Mouse (Mus musculus): ENCODE measurements around the gene Stat3.

Stat3 gene

DNA sequence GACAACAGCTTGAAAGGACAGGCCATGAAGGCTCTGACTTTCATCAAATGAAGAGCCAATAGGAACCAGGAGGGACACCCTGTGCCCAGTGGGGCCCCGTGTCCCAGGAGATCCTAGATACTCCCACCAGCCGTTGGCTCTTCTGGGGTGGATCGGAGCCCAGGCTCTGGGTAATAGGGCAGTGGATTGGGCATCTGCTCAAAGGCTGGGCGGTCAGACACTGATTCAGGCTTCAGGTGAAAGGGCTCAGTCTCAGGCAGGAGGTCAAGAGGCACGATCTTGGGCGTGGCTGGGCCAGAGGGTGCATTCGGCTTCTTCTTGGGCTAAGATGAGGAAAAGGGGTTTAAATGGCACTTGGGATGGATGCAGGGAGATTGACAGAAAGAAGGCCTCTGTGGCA lies 24.8 kb upstream of the Stat3 start:
- no peak for DNase-seq (ENCODE audit: low read depth, low spot score)

DNA sequence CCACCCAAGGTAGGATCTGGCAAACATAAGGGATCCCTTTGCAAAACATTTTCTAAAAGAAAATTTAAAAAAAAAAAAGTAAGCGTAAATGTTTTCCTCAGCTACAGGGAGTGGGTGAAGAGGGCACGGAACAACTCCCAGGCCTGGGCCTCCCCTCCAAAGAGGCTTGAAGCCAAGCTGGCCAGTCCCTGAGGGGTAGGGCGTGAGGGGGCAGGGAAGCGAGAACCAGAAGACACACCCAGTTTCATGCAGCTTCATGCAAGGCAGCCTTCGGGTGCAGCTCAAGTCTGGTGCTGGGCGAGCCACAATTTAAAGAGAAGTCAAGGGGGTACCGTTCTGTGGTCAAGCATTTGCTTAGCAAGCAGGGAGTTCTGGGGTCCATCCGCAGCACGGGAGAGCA lies 24.3 kb upstream of the Stat3 start:
- no peak for DNase-seq (ENCODE audit: low read depth, low spot score)

GRCm38 (mm10) chr11:100962371-100962911 lies 23.1 kb upstream of the Stat3 start:
- no peak for DNase-seq (ENCODE audit: low read depth, low spot score)

DNA sequence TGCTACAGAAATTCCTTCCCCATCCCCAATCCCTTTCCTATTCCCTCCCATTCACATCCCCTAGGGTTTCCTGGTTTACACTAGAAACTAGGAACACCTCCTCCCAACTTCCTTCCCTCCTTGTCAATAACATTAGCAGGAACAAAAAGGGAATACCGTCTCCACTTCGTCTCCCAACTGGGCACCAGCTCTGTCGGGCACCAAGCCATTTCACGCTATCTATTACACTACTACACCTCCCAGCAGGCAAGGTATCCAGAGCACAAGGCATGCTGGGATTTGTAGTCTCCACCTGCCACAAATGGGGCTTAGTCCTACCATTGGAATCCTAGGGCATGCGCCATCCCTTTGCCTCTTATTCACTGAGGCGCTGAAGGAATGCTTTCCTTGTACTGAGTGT lies 21.2 kb upstream of the Stat3 start:
- DNase-seq (ENCODE audit: low read depth, low spot score), result peak; percentile 81

GRCm38 (mm10) chr11:100959826-100960225 lies 20.5 kb upstream of the Stat3 start:
- DNase-seq (ENCODE audit: low read depth, low spot score), result no peak

GRCm38 (mm10) chr11:100959464-100959810 lies 20.1 kb upstream of the Stat3 start:
- DNase-seq (ENCODE audit: low read depth, low spot score), result peak; percentile 85

- DNase-seq (ENCODE audit: low read depth, low spot score), result peak; percentile 48
Measured at GRCm38 (mm10) chr11:100958613-100959463, 19.5 kb upstream of the Stat3 start.

DNA sequence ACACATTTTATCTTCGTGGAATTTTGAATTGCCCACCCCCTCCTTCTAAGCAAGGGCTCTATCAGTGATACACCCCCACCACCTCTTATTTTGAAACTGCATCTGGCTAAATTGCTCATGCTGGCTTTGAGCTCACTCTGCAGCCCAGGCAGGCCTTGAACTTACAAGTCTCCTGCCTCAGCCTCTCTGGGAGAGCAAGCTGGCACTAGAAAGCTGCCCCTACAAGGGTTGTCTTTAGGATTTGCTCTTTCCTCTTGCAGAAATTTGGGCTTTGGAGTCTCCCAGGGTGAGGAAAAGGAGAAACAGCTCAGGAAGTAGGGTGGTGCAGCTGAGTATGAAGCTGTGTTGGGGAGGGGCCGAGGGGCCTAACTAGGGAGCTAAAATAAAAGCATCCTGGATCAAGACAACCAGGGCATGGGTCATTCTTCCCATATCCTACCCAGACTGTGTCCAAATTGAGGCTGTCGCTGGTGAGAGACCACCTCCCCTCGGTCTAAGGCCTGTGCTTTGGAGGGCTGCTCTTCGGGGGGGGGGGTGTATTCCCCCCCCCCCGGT lies 18.7 kb upstream of the Stat3 start:
- DNase-seq (ENCODE audit: low read depth, low spot score), result no peak

- peak; percentile 87 for DNase-seq (ENCODE audit: low read depth, low spot score)
Measured at GRCm38 (mm10) chr11:100957244-100957643, 17.9 kb upstream of the Stat3 start.

DNA sequence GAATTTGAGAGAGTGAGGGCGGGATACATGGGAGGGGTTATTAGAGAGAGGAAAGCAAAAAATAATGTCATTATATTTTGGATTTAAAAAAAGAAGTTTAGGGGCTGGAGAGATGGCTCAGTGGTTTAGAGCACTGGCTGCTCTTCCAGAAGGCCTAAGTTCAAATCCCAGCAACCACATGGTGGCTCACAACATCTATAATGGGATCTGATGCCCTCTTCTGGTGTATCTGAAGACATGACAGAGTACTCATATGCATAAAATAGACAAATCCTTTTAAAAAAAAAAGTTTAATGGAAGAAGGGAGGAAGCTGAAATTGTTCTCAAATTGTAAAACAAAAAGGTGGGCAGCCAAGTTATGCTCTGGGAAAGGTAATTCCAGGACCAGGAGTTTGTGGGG lies 10.2 kb upstream of the Stat3 start:
- no peak for DNase-seq (ENCODE audit: low read depth, low spot score)

GRCm38 (mm10) chr11:100948317-100948716 lies 9.0 kb upstream of the Stat3 start:
- no peak for DNase-seq (ENCODE audit: low read depth, low spot score)

- DNase-seq (ENCODE audit: low read depth, low spot score), result no peak
Measured at GRCm38 (mm10) chr11:100947548-100947947, 8.2 kb upstream of the Stat3 start.

DNA sequence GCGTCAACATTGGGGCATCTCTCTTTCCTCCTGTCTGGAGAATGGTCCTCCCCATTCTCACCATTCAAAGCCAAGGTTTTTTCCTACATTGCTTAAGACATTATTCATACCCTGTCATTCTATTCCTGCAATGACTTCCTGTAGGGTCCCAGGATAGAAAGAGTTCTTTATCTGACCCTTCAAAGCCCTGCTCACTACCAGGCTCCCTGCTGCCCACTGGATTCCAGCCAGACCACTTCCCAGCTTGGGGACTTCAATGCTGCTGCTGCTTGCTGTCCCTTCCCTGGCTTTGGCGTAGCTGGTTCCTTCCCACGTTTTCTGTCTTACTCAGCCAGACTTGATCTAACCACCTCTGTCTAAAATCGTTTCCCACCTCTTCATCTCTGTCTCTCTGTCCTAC lies 7.5 kb upstream of the Stat3 start:
- no peak for DNase-seq (ENCODE audit: low read depth, low spot score)

DNA sequence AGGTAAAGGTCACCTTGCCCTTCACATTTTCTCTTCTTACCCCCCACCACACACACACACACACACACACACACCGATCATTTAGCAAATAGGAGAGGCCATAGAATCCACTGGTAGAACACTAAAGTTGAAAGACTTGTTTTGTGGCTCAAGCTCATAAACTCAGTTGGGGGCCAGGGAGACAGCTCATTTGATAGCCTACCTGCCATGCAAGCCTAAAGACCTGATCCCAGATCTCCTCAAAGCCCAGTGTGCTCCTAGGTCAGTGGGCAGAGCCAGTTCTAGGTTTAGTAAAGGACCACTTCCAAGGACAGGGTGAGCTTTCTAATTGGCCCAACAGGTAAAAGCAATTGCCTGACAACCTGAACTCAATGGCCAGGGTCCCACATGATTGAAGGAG lies 3.0 kb upstream of the Stat3 start:
- DNase-seq (ENCODE audit: low read depth, low spot score), result no peak

DNA sequence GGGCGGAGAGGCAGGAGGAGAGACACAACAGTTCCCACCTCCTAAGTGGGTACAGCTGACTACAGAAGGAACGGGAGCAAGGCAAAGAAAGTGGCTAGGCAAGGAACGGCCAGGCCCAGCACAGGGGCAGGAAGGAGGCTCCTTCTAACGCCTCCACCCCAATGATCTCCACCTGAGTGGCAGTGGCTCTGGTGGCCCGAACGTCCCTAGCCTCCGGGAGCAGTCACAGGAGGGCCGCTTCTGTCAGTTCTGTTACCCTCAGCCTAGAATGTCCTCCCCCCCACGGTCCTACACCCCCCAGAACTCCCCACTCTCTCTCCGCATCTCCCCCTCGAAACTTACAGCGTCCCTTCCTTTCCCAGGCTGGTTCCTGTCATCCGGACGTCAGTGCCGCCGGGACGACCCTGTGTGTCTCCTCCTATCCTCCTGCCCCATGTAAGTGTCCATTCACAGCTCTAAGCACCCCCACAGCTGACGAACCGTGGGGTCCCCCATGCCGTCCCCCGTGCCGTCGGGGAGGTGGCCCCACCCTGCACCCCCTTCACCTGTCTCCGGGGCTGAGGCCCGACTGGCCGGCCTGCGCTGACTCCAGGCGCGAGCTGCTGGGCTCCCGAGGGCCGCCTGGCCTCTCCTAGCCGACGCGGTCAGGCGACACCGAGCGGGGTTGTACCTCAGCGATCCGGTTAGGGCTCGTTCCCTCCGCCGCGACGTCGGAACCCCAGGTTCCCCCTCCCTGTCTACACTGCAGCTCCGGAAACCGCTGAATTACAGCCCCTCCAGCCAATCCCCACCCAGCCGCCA lies 429 bp downstream of the Stat3 start:
- peak; percentile 50 for DNase-seq (ENCODE audit: low read depth, low spot score)

- no peak for DNase-seq (ENCODE audit: low read depth, low spot score)
Measured at GRCm38 (mm10) chr11:100938112-100938511, 1.2 kb downstream of the Stat3 start.

DNA sequence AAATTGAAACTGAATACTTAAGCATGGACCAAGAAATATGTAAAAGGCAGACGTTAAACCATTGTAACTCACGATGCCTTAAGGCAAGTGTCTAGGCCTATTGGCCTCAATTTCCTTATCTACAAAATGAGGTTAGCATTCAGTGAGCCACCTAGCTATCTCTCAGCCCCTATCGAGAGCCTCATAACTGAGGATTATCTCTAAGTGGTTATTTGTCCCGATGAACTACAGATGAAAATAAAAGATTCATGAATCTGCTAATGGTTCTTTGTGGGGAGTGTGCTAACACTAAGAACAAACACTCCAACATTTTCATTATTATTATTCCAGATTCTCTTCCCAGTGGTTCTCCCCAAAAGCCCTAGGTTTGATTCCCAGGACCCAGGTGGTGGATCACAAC lies 2.0 kb downstream of the Stat3 start:
- no peak for DNase-seq (ENCODE audit: low read depth, low spot score)

DNA sequence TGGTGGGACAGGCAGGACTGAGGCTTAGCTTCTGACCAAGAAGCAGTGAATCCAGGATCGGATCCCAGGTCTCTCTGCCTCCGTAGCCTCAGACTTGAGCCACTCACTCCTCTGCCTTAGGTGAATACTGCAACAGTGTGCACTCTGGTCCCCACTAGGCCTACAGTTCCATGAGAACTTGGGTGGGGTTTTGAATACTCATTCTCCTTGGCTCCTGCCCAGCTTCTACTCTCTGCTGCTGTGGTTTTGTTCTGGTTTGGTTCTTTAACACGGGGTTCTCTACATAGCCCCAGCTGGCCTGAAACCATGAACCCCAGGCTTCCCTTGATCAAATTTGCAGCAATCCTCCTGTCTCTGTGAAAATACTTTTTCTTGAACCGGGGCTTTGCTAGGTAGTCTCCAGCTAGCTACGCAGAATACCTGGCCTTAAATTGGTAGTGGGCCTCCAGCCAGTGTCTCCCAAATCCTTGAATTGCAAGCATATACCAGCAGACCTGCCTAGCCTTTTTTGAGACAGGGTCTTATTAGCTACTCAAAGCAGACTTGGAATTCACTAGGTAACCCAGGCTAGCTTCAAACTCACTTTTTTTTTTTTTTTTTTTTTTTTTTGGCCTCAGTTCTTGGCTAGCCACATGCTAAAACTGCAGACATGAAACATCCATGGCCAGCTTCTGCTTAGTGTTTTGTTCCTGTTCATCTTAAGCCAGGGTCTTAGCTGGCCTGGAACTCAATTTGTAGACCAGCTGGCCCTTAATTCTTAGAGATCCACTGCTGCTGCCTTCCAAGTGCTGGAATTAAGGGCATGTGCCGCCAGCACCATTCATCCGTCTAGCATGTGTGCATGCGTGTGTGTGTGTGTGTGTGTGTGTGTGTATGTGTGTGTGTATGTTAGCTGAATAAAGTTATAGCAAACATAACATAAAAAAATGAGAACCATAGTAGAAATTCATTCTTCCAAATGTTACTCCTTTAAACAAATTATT lies 3.7 kb downstream of the Stat3 start:
- DNase-seq (ENCODE audit: low read depth, low spot score), result peak; percentile 45

- DNase-seq (ENCODE audit: low read depth, low spot score), result no peak
Measured at GRCm38 (mm10) chr11:100931254-100931921, 8.0 kb downstream of the Stat3 start.

DNA sequence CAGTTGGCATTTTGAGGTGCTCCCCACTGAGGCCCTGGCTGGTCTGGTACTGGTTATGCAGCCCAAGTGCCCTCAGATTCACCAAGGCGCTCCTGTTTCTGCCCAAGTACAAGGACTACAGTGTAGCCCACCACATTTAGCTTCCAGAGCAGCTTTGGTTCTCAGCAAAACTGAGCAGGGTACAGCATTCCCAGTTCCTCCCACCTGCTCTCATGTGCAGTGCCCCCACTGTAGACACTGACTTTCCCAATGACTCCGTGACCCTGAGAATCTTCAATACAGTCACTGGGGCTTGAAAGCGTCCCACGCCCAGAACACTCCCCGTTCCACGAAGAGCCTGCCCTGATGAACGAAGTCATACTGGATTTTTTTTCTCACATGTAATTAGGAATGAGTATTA lies 8.7 kb downstream of the Stat3 start:
- no peak for DNase-seq (ENCODE audit: low read depth, low spot score)

- no peak for DNase-seq (ENCODE audit: low read depth, low spot score)
Measured at GRCm38 (mm10) chr11:100927386-100927785, 12.0 kb downstream of the Stat3 start.

Measured in ES-CJ7 (cell line).